Mouse (Mus musculus) retina, embryonic 14.5 days (tissue): ENCODE measurements at regions not wholly inside any gene's neighbourhood (a gene's known extent, or its start where the extent isn't known, plus 50 kb on each side); places are given as distances from the start of the nearest gene placed in this dataset.
A peak's percentile ranks its signal among the peaks of the same experiment; 100 is the strongest.

Experiments
- DNase-seq: peaks from one replicate; pipeline ENCODE4 v3.0.0-alpha.2; 2015; ENCODE audit warnings: low spot score

- DNase-seq = peak; percentile 37
These were observed 84.3 kb downstream of the 1810013L24Rik start for GRCm38 (mm10) chr16:8914183-8914582.

GRCm38 (mm10) chr16:8916091-8916490 lies 86.2 kb downstream of the 1810013L24Rik start:
- no peak for DNase-seq

- no peak for DNase-seq
These were observed 89.0 kb downstream of the 1810013L24Rik start for GRCm38 (mm10) chr16:8918741-8919535.

- DNase-seq = no peak
These were observed 94.8 kb downstream of the 1810013L24Rik start for GRCm38 (mm10) chr16:8924732-8925131.

GRCm38 (mm10) chr16:8931961-8932360 lies 102.1 kb downstream of the 1810013L24Rik start:
- DNase-seq = no peak

GRCm38 (mm10) chr16:8933121-8933520 lies 103.2 kb downstream of the 1810013L24Rik start:
- no peak for DNase-seq

- DNase-seq = no peak
These were observed 106.5 kb downstream of the 1810013L24Rik start for GRCm38 (mm10) chr16:8936446-8936845.

- no peak for DNase-seq
These were observed 108.6 kb downstream of the 1810013L24Rik start for GRCm38 (mm10) chr16:8938516-8938915.

- no peak for DNase-seq
These were observed 109.2 kb downstream of the 1810013L24Rik start for GRCm38 (mm10) chr16:8939136-8939535.

- no peak for DNase-seq
These were observed 114.7 kb downstream of the 1810013L24Rik start for GRCm38 (mm10) chr16:8944412-8945102.

GRCm38 (mm10) chr16:8947846-8948245 lies 117.9 kb downstream of the 1810013L24Rik start:
- no peak for DNase-seq

- DNase-seq = no peak
These were observed 121.4 kb downstream of the 1810013L24Rik start for GRCm38 (mm10) chr16:8951156-8951899.

GRCm38 (mm10) chr16:8961739-8962138 lies 131.8 kb downstream of the 1810013L24Rik start:
- DNase-seq = no peak

- no peak for DNase-seq
These were observed 163.8 kb downstream of the 1810013L24Rik start for GRCm38 (mm10) chr16:8993521-8994250.

- DNase-seq = no peak
These were observed 164.6 kb downstream of the 1810013L24Rik start for GRCm38 (mm10) chr16:8994521-8994920.

- DNase-seq = no peak
These were observed 167.3 kb downstream of the 1810013L24Rik start for GRCm38 (mm10) chr16:8997250-8997649.

GRCm38 (mm10) chr16:9004012-9004411 lies 174.1 kb downstream of the 1810013L24Rik start:
- peak; percentile 25 for DNase-seq

- DNase-seq = peak; percentile 8
These were observed 176.0 kb downstream of the 1810013L24Rik start for GRCm38 (mm10) chr16:9005933-9006332.

- DNase-seq = peak; percentile 87
These were observed 179.6 kb downstream of the 1810013L24Rik start for GRCm38 (mm10) chr16:9009361-9010083.

GRCm38 (mm10) chr16:9011077-9011476 lies 181.2 kb downstream of the 1810013L24Rik start:
- DNase-seq = no peak

GRCm38 (mm10) chr16:9011691-9012090 lies 181.8 kb downstream of the 1810013L24Rik start:
- DNase-seq = no peak
